Mouse (Mus musculus) kidney, adult 8-10 months (tissue): ENCODE results near the gene Npm1.

ENCODE experiments used
- DNase-seq, 2 experiments: peaks; one replicate each; pipeline ENCODE4 v3.0.0; 2022

Gene Npm1

GRCm38 (mm10) chr11:33179802-33180201, 16.8 kb upstream of the Npm1 start:
- DNase-seq: no peak

DNA sequence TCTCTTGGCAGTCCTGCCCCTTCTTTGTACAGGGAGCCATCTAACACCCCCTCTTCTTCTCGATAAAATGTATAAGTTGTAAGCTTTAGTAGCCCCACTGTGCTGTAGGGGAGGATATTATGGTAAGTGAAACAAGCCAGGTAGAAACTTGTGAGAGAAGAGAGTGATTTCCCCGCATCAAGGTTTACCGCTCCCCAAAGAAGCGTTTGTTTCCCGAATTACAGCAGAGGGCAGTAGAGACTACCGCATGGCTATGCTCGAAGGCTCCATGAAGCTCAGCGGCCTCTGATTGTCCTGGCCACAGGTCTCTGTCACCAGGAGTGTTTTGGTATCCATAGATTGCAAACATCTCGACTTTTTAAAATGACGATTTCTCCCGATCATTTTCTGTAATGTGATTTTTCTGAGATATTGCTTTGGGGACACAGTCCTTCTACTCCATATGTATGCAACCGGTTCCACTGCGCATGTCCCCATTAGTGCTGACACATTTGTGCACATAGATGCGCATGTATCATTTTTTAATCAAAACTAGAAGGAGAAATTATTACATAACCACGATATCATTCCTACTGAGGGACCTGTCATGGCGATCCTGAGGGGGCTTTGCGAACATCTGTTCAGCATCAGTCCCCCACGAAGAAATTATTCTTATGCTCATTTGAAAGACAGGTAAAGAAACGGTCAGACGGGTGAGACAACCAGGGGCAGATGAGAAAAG, 13.7 kb upstream of the Npm1 start:
- peak in 1 of 2 experiments; percentile 37 for DNase-seq

- DNase-seq: no peak
Observed at GRCm38 (mm10) chr11:33175768-33176167, 12.8 kb upstream of the Npm1 start.

- peak; percentile 22 to 56 for DNase-seq
Observed at GRCm38 (mm10) chr11:33170489-33170888, 7.5 kb upstream of the Npm1 start.

- peak; percentile 69 to 73 for DNase-seq
Observed at GRCm38 (mm10) chr11:33162211-33162997, 602 bp downstream of the Npm1 start.

DNA sequence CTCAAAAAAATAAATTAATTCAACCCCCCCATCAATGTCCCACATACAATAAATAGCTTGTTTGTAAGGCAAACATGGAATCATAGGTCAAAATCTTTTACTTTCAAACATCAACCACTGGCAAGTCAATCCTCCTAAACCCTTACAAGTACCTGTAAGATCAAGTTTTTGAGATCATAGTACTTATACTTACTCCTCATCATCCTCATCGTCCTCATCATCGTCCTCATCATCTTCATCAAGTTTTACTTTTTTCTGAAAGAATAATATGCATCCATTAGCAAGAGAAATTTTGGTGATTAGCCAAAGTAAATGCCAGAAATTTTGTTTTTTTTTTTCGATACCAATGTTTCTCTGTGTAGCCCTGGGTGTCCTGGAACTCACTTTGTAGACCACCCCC, 3.3 kb downstream of the Npm1 start:
- DNase-seq: no peak

- DNase-seq: no peak
Observed at GRCm38 (mm10) chr11:33157453-33158196, 5.4 kb downstream of the Npm1 start.

DNA sequence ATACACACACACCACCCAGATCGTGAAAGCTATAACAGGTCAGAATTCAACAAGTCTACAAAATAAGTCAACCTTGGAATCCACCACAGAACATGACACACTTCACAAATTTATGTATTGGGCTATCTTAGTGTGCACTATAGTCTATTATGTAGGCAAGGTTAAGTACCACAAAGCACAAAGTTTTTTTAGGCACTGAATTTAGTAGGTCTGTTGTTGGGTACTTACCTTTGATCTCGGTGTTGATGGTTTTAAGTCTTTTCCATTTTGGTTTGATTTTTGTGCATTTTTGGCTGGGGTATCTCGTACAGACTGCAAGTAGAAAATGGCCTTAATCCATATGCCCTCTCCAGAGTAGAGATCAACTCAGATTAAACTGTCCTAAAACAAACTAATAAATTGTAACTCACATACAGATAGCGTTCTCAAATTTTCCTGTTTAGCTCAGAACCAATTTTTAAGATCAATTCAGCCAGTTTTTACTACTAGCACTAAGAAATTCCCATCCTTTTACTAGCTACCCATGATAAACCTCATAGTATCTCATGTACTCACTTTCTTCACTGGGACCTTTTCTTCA, 6.5 kb downstream of the Npm1 start:
- no peak for DNase-seq

GRCm38 (mm10) chr11:33154459-33154858, 8.5 kb downstream of the Npm1 start:
- DNase-seq: no peak

- DNase-seq: no peak
Observed at GRCm38 (mm10) chr11:33152997-33153396, 10.0 kb downstream of the Npm1 start.

GRCm38 (mm10) chr11:33151780-33152145, 11.2 kb downstream of the Npm1 start:
- no peak for DNase-seq

GRCm38 (mm10) chr11:33151128-33151779, 11.8 kb downstream of the Npm1 start:
- no peak for DNase-seq

GRCm38 (mm10) chr11:33150364-33150763, 12.6 kb downstream of the Npm1 start:
- no peak for DNase-seq

DNA sequence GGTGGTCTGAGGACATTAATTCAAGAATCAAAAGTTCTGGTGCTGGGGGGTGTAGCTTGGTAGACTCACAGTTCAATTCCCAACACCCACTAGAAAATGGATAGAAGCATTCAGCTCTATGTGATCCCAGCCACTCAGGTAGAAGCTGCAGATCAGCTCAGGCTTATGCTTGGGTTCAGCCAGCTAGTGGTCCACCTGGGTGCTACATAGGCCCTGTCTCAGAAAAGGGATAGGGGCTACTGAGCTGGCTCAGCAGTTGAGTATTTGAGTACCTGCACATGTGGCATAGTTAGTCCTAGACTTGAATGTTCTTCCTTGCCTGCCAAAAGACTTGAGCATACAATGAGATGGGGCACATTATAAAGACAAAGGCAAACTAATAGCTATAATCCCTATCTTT, 13.6 kb downstream of the Npm1 start:
- DNase-seq: no peak

DNA sequence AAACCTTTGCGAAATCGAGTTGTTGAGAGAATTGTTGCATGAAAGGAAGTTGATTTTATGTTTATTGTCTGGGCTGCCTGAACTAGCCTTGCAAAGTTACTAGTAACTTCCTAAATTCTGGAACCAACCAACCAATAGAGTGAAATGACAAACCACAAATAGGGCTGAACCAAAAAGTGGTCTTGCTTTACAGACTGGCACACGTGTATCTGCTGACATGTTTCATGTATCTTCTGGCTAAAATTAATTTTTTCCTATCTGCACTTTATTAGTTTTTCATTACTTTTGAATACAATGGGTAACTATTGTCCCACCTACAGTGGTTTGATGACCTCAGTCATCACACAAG, 13.9 kb downstream of the Npm1 start:
- DNase-seq: no peak

- DNase-seq: peak; percentile 76 to 87
Observed at GRCm38 (mm10) chr11:33148338-33149087, 14.5 kb downstream of the Npm1 start.

DNA sequence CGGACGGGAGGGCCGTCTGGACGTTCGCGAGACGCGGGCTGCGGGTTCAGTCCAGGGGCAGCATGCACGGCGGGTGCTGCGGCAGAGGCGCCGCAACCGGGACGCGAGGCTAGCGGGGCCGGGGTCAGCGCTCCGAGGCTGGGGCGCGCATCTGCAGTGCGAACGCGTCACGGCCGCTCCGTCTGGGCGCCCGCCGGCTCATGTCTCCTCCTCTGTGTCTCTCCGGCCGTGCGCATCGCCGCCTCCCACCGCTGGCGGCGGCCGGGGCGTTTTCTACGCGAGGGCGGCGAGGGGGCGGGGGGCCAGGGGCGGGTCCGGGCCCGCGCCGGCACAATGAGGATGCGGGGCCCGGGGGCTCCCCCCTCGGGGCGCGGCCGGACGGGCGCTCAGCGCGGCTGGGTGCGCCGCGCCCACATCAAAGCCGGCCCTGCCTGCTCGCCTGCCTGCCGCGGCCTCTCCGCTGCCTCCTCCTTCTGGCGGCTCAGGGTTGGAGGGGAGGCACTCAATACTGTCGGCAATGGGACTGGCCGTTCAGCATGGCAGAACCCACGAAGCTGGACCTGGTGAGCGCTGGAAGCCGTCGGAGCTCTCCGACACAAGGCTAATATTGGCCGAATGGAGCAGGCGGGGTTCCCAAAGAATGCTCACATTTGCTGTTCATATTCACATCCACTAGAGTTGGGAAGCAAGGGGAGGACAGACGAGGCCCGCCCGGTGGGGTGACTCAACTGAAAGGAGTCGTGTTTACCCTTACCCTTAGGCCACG, 15.3 kb downstream of the Npm1 start:
- DNase-seq: peak in 1 of 2 experiments; percentile 30

DNA sequence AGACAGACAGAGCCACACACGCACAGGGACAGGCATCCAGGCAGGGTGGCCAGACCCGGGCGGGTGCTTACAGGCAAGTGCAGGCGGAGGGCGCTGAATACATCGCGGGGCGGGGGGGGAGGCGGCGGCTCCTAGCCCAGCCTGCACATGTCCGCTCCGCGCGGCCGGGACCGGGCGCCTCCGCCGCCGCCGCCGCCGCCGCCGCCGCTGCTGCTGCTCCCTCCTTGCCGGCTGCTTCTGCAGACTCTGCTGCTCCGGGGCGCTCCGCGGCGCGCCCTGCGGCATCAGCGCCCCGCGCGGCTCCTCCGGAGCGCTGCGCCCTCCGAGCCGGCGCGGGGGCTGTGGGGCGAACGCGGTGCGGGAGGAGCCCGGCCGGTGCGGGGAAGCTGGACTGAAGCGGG, 15.8 kb downstream of the Npm1 start, which contains the start of gene Fgf18:
Gene Fgf18, minus strand, starts transcription at position 230 of the 401 bp plus-strand sequence.
- peak in 1 of 2 experiments; percentile 12 for DNase-seq

- peak; percentile 19 to 52 for DNase-seq
Observed at GRCm38 (mm10) chr11:33146651-33147131, 16.3 kb downstream of the Npm1 start.

DNA sequence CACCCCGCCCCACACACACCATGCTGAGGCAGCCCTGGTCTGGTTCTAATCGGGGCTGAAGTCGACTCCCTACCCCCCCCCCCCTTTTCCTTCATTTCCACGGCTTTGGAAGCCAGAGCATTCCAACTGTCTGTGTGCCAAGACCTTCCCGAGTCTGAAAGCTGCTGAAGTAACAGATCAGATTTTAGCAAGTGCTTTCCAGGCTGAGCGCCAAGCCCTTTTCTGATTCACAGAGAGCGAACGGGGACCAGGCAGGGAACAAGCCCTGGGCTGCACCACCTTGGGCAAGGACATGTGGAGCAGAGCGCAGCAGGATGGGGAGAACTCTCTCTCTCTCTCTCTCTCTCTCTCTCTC, 16.9 kb downstream of the Npm1 start:
- DNase-seq: peak; percentile 56 to 79
